Mouse (Mus musculus) embryonic facial prominence, embryonic 10.5 days (tissue): ENCODE measurements at regions not wholly inside any gene's neighbourhood (a gene's known extent, or its start where the extent isn't known, plus 50 kb on each side); places are given as distances from the start of the nearest gene placed in this dataset.

ENCODE experiments used
- DNase-seq: peaks from one replicate; pipeline ENCODE4 v3.0.0-alpha.2; 2017; ENCODE audit warnings: low spot score
- H3K27ac ChIP-seq: fragments of 300-500 bp; sonication (generic); replicated peaks from 2 replicates; pipeline ENCODE4 v1.5.1; 2016; ENCODE audit warnings: mild to moderate bottlenecking
- H3K27me3 ChIP-seq: fragments of 300-500 bp; sonication (generic); replicated peaks from 2 replicates; pipeline ENCODE4 v1.6.1; 2016; ENCODE audit warnings: low read depth, mild to moderate bottlenecking; ENCODE audit not compliant: poor library complexity, severe bottlenecking
- H3K36me3 ChIP-seq: fragments of 300-500 bp; sonication (generic); replicated peaks from 2 replicates; pipeline ENCODE4 v1.6.1; 2016; ENCODE audit warnings: mild to moderate bottlenecking, moderate library complexity
- H3K4me1 ChIP-seq: fragments of 300-500 bp; sonication (generic); 2 replicates; pipeline ENCODE4 v1.6.1; 2016
- H3K4me3 ChIP-seq: fragments of 300-500 bp; sonication (generic); 2 replicates; pipeline ENCODE4 v1.5.1; 2016; ENCODE audit warnings: mild to moderate bottlenecking, moderate library complexity
- H3K9me3 ChIP-seq: fragments of 300-500 bp; sonication (generic); 2 replicates; pipeline ENCODE4 v1.6.1; 2016; ENCODE audit warnings: mild to moderate bottlenecking
- WGBS: fragments of 180-500 bp; shearing (Covaris S2); methylation state at CpG from one replicate; pipeline ENCODE4 v1.1.7; 2016; 5-methylcytosine and 5-hydroxymethylcytosine counted together

DNA sequence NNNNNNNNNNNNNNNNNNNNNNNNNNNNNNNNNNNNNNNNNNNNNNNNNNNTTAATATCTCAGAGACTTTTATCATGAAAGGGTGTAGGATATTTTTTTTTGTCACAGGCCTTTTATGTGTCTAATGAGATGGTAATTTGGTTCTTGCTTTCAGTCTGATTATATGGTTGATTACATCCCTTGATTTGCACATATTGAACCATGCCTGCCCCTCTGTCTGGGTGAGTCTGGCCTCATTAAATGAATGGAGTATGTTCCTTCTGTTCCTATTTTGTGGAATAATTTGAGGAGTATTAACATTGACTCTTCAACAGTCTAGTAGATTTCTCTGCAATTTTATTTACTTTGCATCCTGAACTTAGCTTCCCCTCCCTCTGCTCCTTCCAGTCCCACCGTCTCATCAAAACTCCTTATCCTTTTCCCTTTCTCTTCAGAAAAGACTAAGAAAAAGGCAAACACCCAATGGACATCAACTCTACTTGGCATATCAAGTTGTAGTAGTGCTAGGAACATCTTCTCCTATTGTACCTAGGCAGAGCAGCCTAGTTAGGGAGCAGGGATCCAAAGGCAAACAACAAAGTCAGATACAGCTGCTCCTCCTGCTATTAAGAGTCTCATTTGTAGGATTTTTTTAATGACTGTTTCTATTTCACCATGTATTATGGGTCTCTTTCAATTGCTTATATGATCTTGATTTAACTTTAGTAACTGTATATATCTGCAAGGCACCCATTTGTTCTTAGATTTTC, 1185.0 kb upstream of the Cdh7 start:
- no peaks in the 10 kb centered on the region for H3K4me1 ChIP-seq
- no peaks in the 10 kb centered on the region for H3K9me3 ChIP-seq
- no peak overlapping the region for H3K27ac ChIP-seq
- no peaks in the 10 kb centered on the region for H3K36me3 ChIP-seq
- no peaks in the 10 kb centered on the region for H3K27me3 ChIP-seq
- 68% methylated on average over 1 of the region's 1 CpGs for WGBS
- no peak overlapping the region for H3K4me3 ChIP-seq
- no peak for DNase-seq

DNA sequence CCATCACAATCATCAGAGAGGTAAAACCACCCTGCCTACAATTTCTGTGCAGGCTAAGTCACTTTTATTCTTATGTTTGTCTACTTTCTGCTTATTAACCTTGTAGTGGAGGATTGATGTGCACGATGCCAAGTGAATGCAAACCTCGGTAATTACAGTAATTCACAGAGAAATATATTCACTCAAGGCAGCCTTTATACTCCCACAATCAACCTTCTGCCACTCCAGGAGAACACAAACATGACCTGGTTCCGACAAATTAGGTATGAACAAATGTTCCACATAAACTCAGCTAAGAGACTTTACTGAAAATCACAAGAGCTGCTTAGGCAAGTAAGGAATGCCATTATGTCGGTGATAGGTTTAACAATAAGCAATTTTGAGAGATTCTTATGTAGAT, 1182.1 kb upstream of the Cdh7 start:
- no peak for DNase-seq
- H3K9me3 ChIP-seq = no peaks in the 10 kb centered on the region
- 79% methylated on average over 4 of the region's 4 CpGs for WGBS
- H3K4me3 ChIP-seq = no peak overlapping the region
- no peaks in the 10 kb centered on the region for H3K4me1 ChIP-seq
- H3K36me3 ChIP-seq = no peaks in the 10 kb centered on the region
- H3K27ac ChIP-seq = no peak overlapping the region
- H3K27me3 ChIP-seq = no peaks in the 10 kb centered on the region

DNA sequence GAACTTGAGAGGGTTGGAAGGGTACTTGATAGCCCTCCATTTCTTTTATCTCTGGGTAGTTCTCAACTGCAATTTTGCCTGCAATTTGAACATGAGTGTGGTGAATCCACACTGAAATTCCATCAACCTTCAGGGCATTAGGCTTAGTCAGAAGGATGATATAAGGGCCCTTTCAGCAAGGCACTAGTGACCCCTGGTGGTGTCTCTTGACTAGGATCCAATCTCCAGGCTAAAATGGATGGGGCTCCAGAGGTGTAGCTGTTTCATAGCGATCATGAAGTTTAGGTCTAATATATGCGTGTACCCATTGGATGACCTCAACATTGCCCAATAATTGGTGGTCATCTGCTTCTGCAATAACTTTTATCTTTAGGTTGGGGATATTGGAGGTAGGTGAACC, 1155.0 kb upstream of the Cdh7 start:
- Histone ChIP-seq H3K27me3 (no peaks in the 10 kb centered on the region), H3K4me3 (no peak overlapping the region), H3K4me1 (no peaks in the 10 kb centered on the region), H3K9me3 (no peaks in the 10 kb centered on the region), H3K27ac (no peak overlapping the region), H3K36me3 (no peaks in the 10 kb centered on the region)
- 75% methylated on average over 2 of the region's 2 CpGs for WGBS
- DNase-seq = peak; percentile 23
